Mouse (Mus musculus) stomach, embryonic 14.5 days (tissue): ENCODE measurements around the gene Ctnna2. TPM values are rescaled to one million over a fixed set of nuclear protein-coding genes. Genes with fewer than 3 reads are reported as not detected.

Experiments used
- ATAC-seq: fragments of 200-750 bp; cut with Nextera tagmentation; 2 replicates; pipeline ENCODE4 v1.8.0; 2017; ENCODE audit warnings: low read depth, moderate TSS enrichment; ENCODE audit not compliant: insufficient number of reproducible peaks, insufficient read depth, low FRiP score
- H3K27ac ChIP-seq: fragments of 300-500 bp; sonication (generic); 2 replicates; pipeline ENCODE4 v1.5.1; 2014; ENCODE audit warnings: mild to moderate bottlenecking, low read length, moderate library complexity, mixed read lengths
- H3K27me3 ChIP-seq: fragments of 300-500 bp; sonication (generic); 2 replicates; pipeline ENCODE4 v1.6.1; 2014; ENCODE audit warnings: low read length, control low read depth, mixed read lengths; ENCODE audit not compliant: control insufficient read depth, insufficient read depth
- H3K36me3 ChIP-seq: fragments of 300-500 bp; sonication (generic); 2 replicates; pipeline ENCODE4 v1.6.1; 2014; ENCODE audit warnings: mild to moderate bottlenecking, control low read depth, low read length, moderate library complexity, mixed read lengths; ENCODE audit not compliant: control insufficient read depth, insufficient read depth
- H3K4me1 ChIP-seq: fragments of 300-500 bp; sonication (generic); 2 replicates; pipeline ENCODE4 v1.6.1; 2014; ENCODE audit warnings: low read length, control low read depth, mixed read lengths; ENCODE audit not compliant: control insufficient read depth, insufficient read depth
- H3K4me2 ChIP-seq: fragments of 300-500 bp; sonication (generic); replicated peaks from 2 replicates; pipeline ENCODE4 v1.6.1; 2014; ENCODE audit warnings: low read depth, low read length, control low read depth
- H3K4me3 ChIP-seq: fragments of 300-500 bp; sonication (generic); 2 replicates; pipeline ENCODE4 v1.5.1; 2014; ENCODE audit warnings: low read depth, low read length, control low read depth
- H3K9ac ChIP-seq: fragments of 300-500 bp; sonication (generic); replicated peaks from 2 replicates; pipeline ENCODE4 v1.6.1; 2014; ENCODE audit warnings: low read depth, mild to moderate bottlenecking, control low read depth, low read length, moderate library complexity, mixed read lengths
- H3K9me3 ChIP-seq: fragments of 300-500 bp; sonication (generic); 2 replicates; pipeline ENCODE4 v1.6.1; 2016; ENCODE audit warnings: low read depth, low read length, control low read depth; ENCODE audit not compliant: control insufficient read depth
- WGBS: fragments of 180-500 bp; shearing (Covaris S2); extraction: QIAGEN DNeasy Blood & Tissue Kit; methylation state at CpG from one replicate; pipeline ENCODE4 v1.1.7; 2014; 5-methylcytosine and 5-hydroxymethylcytosine counted together
- polyA plus RNA-seq: library from polyadenylated mRNA; unstranded; fragments of >200 nt; fragmentation: Nextera tagmentation; extraction: Ambion mirVana; gene quantifications from 2 replicates; pipeline ENCODE4 v1.2.1, GENCODE M21; 2014

Ctnna2 gene
- polyA plus RNA-seq, 1 experiment from 2014 or later: 9.3 TPM

GRCm38 (mm10) chr6:77556181-77556580, 423.3 kb downstream of the Ctnna2 start:
- H3K27me3 ChIP-seq: no peaks in the 10 kb centered on the region
- H3K9ac ChIP-seq: no peak overlapping the region
- no peak overlapping the region for H3K4me3 ChIP-seq
- H3K4me1 ChIP-seq: no peaks in the 10 kb centered on the region
- H3K36me3 ChIP-seq: no peaks in the 10 kb centered on the region
- 55% methylated on average over 1 of the region's 1 CpGs for WGBS
- H3K4me2 ChIP-seq: no peak overlapping the region
- H3K9me3 ChIP-seq: no peaks in the 10 kb centered on the region
- H3K27ac ChIP-seq: no peak overlapping the region
- no peak for ATAC-seq

GRCm38 (mm10) chr6:77537055-77537807, 442.3 kb downstream of the Ctnna2 start:
- peak; percentile 81 for ATAC-seq

GRCm38 (mm10) chr6:77527636-77528035, 451.9 kb downstream of the Ctnna2 start:
- H3K9me3 ChIP-seq: no peaks in the 10 kb centered on the region
- H3K4me1 ChIP-seq: no peaks in the 10 kb centered on the region
- no peak overlapping the region for H3K9ac ChIP-seq
- H3K27ac ChIP-seq: no peak overlapping the region
- WGBS: 68% methylated on average over 2 of the region's 2 CpGs
- H3K4me3 ChIP-seq: no peak overlapping the region
- no peak overlapping the region for H3K4me2 ChIP-seq
- no peaks in the 10 kb centered on the region for H3K36me3 ChIP-seq
- no peaks in the 10 kb centered on the region for H3K27me3 ChIP-seq
- ATAC-seq: no peak

More at GRCm38 (mm10) chr6:77537055-77537807, 442.3 kb downstream of the Ctnna2 start:
- Histone ChIP-seq H3K27ac (no peak overlapping the region), H3K36me3 (no peaks in the 10 kb centered on the region), H3K4me1 (no peaks in the 10 kb centered on the region), H3K27me3 (no peaks in the 10 kb centered on the region), H3K9ac (no peak overlapping the region), H3K9me3 (no peaks in the 10 kb centered on the region), H3K4me3 (no peak overlapping the region), H3K4me2 (no peak overlapping the region)
- 21% methylated on average over 15 of the region's 15 CpGs for WGBS

- H3K36me3 ChIP-seq: no peaks in the 10 kb centered on the region
- H3K27ac ChIP-seq: no peak overlapping the region
- H3K4me1 ChIP-seq: no peaks in the 10 kb centered on the region
- 74% methylated on average over 2 of the region's 2 CpGs for WGBS
- no peak overlapping the region for H3K9ac ChIP-seq
- no peaks in the 10 kb centered on the region for H3K27me3 ChIP-seq
- ATAC-seq: no peak
- no peak overlapping the region for H3K4me3 ChIP-seq
- no peak overlapping the region for H3K4me2 ChIP-seq
- no peaks in the 10 kb centered on the region for H3K9me3 ChIP-seq
These were observed 457.7 kb downstream of the Ctnna2 start for GRCm38 (mm10) chr6:77521836-77522235.

GRCm38 (mm10) chr6:77516515-77516914, 463.0 kb downstream of the Ctnna2 start:
- Histone ChIP-seq H3K9me3 (no peaks in the 10 kb centered on the region), H3K36me3 (no peaks in the 10 kb centered on the region), H3K4me2 (no peak overlapping the region), H3K27me3 (no peaks in the 10 kb centered on the region), H3K4me1 (no peaks in the 10 kb centered on the region), H3K9ac (no peak overlapping the region), H3K27ac (no peak overlapping the region), H3K4me3 (no peak overlapping the region)
- WGBS: 54% methylated on average over 2 of the region's 2 CpGs
- ATAC-seq: no peak

DNA sequence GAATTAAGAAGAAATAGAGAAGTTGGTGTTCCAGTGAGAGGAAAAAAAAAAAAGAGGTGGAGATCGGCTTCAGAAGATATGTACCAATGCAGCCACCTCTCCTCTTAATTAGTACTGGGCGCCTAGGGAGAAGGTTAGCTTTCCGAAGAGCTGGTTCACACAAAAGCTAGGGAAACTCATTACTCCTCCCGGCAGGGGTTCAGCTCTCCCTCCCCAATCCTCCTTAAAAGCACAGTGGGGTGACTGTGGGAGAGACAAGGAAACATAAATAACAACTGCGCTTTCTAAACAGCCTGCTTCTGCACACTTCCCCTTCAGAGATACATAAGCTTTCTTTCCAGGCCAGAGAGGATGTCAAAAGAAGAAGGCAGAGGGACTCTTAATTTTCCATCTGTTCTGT, 467.7 kb downstream of the Ctnna2 start:
- Histone ChIP-seq H3K9ac (no peak overlapping the region), H3K27ac (no peak overlapping the region), H3K4me1 (no peaks in the 10 kb centered on the region), H3K27me3 (no peaks in the 10 kb centered on the region), H3K4me3 (no peak overlapping the region), H3K36me3 (no peaks in the 10 kb centered on the region), H3K9me3 (no peaks in the 10 kb centered on the region), H3K4me2 (no peak overlapping the region)
- WGBS: 27% methylated on average over 5 of the region's 5 CpGs
- ATAC-seq: no peak

GRCm38 (mm10) chr6:77491721-77492120, 487.8 kb downstream of the Ctnna2 start:
- no peak overlapping the region for H3K4me3 ChIP-seq
- no peaks in the 10 kb centered on the region for H3K4me1 ChIP-seq
- no peak for ATAC-seq
- H3K9me3 ChIP-seq: no peaks in the 10 kb centered on the region
- no peak overlapping the region for H3K27ac ChIP-seq
- H3K4me2 ChIP-seq: no peak overlapping the region
- 82% methylated on average over 5 of the region's 5 CpGs for WGBS
- H3K36me3 ChIP-seq: no peaks in the 10 kb centered on the region
- no peaks in the 10 kb centered on the region for H3K27me3 ChIP-seq
- H3K9ac ChIP-seq: no peak overlapping the region

DNA sequence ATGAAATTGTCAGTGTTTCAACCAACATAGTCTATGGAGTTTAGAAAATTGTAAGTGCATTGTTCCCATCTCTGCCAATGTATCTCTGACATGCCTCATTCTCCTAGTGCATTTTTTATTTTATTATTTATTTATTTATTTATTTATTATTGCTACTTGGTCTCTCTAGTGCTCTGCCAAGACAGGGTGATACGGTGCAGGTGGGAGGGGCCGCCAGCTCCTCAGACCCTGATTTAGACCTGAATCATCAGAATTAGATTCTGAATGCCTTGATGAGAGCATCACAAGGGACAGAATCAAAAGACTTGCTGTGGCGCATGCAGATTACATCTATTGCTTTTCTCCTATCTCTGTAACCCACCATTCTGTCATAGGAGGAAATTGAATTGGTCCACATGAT, 492.8 kb downstream of the Ctnna2 start:
- Histone ChIP-seq H3K27ac (no peak overlapping the region), H3K4me2 (no peak overlapping the region), H3K4me3 (no peak overlapping the region), H3K4me1 (no peaks in the 10 kb centered on the region), H3K9me3 (no peaks in the 10 kb centered on the region), H3K36me3 (no peaks in the 10 kb centered on the region), H3K27me3 (no peaks in the 10 kb centered on the region), H3K9ac (no peak overlapping the region)
- 91% methylated on average over 3 of the region's 3 CpGs for whole genome bisulfite sequencing
- ATAC-seq: no peak

- no peak overlapping the region for H3K4me3 ChIP-seq
- H3K36me3 ChIP-seq: no peaks in the 10 kb centered on the region
- no peak overlapping the region for H3K9ac ChIP-seq
- H3K4me1 ChIP-seq: no peaks in the 10 kb centered on the region
- 93% methylated on average over 3 of the region's 3 CpGs for WGBS
- H3K27me3 ChIP-seq: no peaks in the 10 kb centered on the region
- ATAC-seq: no peak
- no peak overlapping the region for H3K4me2 ChIP-seq
- H3K27ac ChIP-seq: no peak overlapping the region
- H3K9me3 ChIP-seq: no peaks in the 10 kb centered on the region
These were observed 497.4 kb downstream of the Ctnna2 start for GRCm38 (mm10) chr6:77482081-77482480.
